Mouse (Mus musculus) lung, embryonic 14.5 days (tissue): ENCODE results near the gene Prickle1. TPM values are rescaled to one million over a fixed set of nuclear protein-coding genes. Genes with fewer than 3 reads are reported as not detected.

Source experiments
- ATAC-seq: fragments of 200-750 bp; cut with Nextera tagmentation; 2 replicates; pipeline ENCODE4 v1.8.0; 2017; ENCODE audit warnings: mild to moderate bottlenecking, moderate TSS enrichment, moderate library complexity; ENCODE audit not compliant: insufficient read depth
- DNase-seq: peaks from one replicate; pipeline ENCODE4 v3.0.0-alpha.2; 2015
- H3K27ac ChIP-seq: fragments of 300-500 bp; sonication (generic); 2 replicates; pipeline ENCODE4 v1.5.1; 2014; ENCODE audit warnings: low read depth, mild to moderate bottlenecking, moderate library complexity
- H3K27me3 ChIP-seq: fragments of 300-500 bp; sonication (generic); 2 replicates; pipeline ENCODE4 v1.6.1; 2014; ENCODE audit warnings: low read length, control low read depth; ENCODE audit not compliant: insufficient read depth
- H3K36me3 ChIP-seq: fragments of 300-500 bp; sonication (generic); 2 replicates; pipeline ENCODE4 v1.6.1; 2014; ENCODE audit warnings: control low read depth; ENCODE audit not compliant: insufficient read depth
- H3K4me1 ChIP-seq: fragments of 300-500 bp; sonication (generic); 2 replicates; pipeline ENCODE4 v1.6.1; 2014; ENCODE audit warnings: antibody characterized with exemption, control low read depth; ENCODE audit not compliant: insufficient read depth
- H3K4me2 ChIP-seq: fragments of 300-500 bp; sonication (generic); 2 replicates; pipeline ENCODE4 v1.6.1; 2014; ENCODE audit warnings: mild to moderate bottlenecking
- H3K4me3 ChIP-seq: fragments of 300-500 bp; sonication (generic); 2 replicates; pipeline ENCODE4 v1.5.1; 2014; ENCODE audit warnings: low read depth, low read length
- H3K9ac ChIP-seq: fragments of 300-500 bp; sonication (generic); 2 replicates; pipeline ENCODE4 v1.6.1; 2014
- H3K9me3 ChIP-seq: fragments of 300-500 bp; sonication (generic); 2 replicates; pipeline ENCODE4 v1.6.1; 2016; ENCODE audit warnings: low read depth, low read length, control low read depth
- CTCF ChIP-seq: IDR thresholded peaks from 2 replicates; pipeline ENCODE4 v1.5.1; 2016; ENCODE audit warnings: antibody characterized with exemption, low read depth
- WGBS: fragments of 180-500 bp; shearing (Covaris S2); extraction: QIAGEN DNeasy Blood & Tissue Kit; methylation state at CpG from one replicate; pipeline ENCODE4 v1.1.7; 2014; 5-methylcytosine and 5-hydroxymethylcytosine counted together
- polyA plus RNA-seq: library from polyadenylated mRNA; unstranded; fragments of >200 nt; fragmentation: Nextera tagmentation; extraction: Ambion mirVana; gene quantifications from 2 replicates; pipeline ENCODE4 v1.2.1, GENCODE M21; 2014

The Prickle1 gene
- polyA plus RNA-seq, 1 experiment from 2014 or later, result 22.7 TPM

- WGBS, result 62% methylated on average over 11 of the region's 11 CpGs
- no peak for DNase-seq
- no peaks in the 10 kb centered on the region for H3K9me3 ChIP-seq
- no peak overlapping the region for H3K27ac ChIP-seq
- H3K4me3 ChIP-seq, result no peak overlapping the region
- no peak for ATAC-seq
- H3K9ac ChIP-seq, result no peak overlapping the region
- no peaks in the 10 kb centered on the region for H3K36me3 ChIP-seq
- no peak overlapping the region for H3K4me2 ChIP-seq
- no peak for TF ChIP-seq CTCF
- no peaks in the 10 kb centered on the region for H3K27me3 ChIP-seq
- peaks cover 3% of the 10 kb centered on the region; the same call in 1 of the 2 replicates for H3K4me1 ChIP-seq
These were observed 24.7 kb downstream of the Prickle1 start for GRCm38 (mm10) chr15:93570881-93571495.

DNA sequence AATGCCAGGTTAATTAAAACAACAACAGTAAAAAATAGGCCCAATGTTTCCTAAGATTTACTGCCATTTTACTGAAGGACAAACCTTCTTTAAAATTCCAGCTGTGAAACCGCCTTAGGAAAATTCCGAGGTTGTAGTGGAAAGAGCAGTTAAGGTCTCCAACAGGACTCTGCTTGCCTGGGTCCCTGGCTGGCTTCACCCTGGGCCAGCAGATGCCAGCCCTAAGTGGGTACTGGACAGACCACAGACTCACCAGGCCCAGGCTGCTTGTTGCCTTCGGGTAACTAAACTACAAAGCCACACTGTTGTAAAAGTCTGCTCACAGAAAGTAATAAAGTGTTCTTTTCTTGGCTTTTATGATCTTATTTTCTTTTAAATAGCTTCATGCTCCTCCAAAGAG is 26.8 kb downstream of the Prickle1 start:
- no peak for ATAC-seq
- no peak for TF ChIP-seq CTCF
- no peak overlapping the region for H3K4me3 ChIP-seq

GRCm38 (mm10) chr15:93567546-93568307 is 28.0 kb downstream of the Prickle1 start:
- DNase-seq, result peak; percentile 89
- no peak for TF ChIP-seq CTCF
- Histone ChIP-seq H3K9ac (no peak overlapping the region), H3K4me1 (peaks cover 3% of the 10 kb centered on the region; the same call in 1 of the 2 replicates), H3K36me3 (no peaks in the 10 kb centered on the region), H3K27me3 (no peaks in the 10 kb centered on the region), H3K4me2 (peak overlapping the region; percentile 41), H3K27ac (peak overlapping the region; percentile 37; the same call in 1 of the 2 replicates), H3K9me3 (no peaks in the 10 kb centered on the region), H3K4me3 (no peak overlapping the region)
- WGBS, result 45% methylated on average over 14 of the region's 14 CpGs
- ATAC-seq, result peak; percentile 75

More for the DNA sequence above, 26.8 kb downstream of the Prickle1 start:
- no peaks in the 10 kb centered on the region for H3K9me3 ChIP-seq
- peaks cover 3% of the 10 kb centered on the region; the same call in 1 of the 2 replicates for H3K4me1 ChIP-seq
- no peaks in the 10 kb centered on the region for H3K36me3 ChIP-seq
- 83% methylated on average over 3 of the region's 3 CpGs for WGBS
- DNase-seq, result no peak
- no peak overlapping the region for H3K4me2 ChIP-seq
- H3K27ac ChIP-seq, result no peak overlapping the region
- no peak overlapping the region for H3K9ac ChIP-seq
- no peaks in the 10 kb centered on the region for H3K27me3 ChIP-seq

- Histone ChIP-seq H3K9ac (no peak overlapping the region), H3K27me3 (no peaks in the 10 kb centered on the region), H3K36me3 (peaks cover 3% of the 10 kb centered on the region; the same call in 1 of the 2 replicates), H3K27ac (no peak overlapping the region; the same call in 1 of the 2 replicates), H3K9me3 (no peaks in the 10 kb centered on the region), H3K4me2 (no peak overlapping the region), H3K4me3 (no peak overlapping the region), H3K4me1 (peaks cover 3% of the 10 kb centered on the region; the same call in 1 of the 2 replicates)
- WGBS, result 54% methylated on average over 5 of the region's 5 CpGs
- no peak for ATAC-seq
- TF ChIP-seq CTCF, result no peak
- DNase-seq, result no peak
These were observed 32.2 kb downstream of the Prickle1 start for GRCm38 (mm10) chr15:93563491-93563890.

DNA sequence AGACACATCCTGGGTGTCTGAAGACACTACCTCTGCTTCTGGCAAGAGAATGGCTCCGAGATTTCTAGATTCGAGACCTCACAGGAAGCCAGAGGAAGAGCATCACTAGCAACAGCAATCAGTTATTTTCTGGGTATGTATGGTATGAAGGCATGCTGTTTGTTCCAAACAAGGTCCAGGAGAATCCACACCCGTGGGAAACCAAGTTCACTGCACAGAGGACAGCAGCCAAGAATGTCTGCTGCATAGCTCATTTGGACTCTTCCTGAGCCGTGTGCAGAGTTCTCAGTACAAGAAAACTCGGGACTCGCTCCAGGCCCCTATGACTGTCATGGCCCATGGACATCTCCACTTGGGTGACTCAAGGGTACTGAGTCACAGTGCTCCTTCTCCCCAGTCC is 34.2 kb downstream of the Prickle1 start:
- WGBS, result 64% methylated on average over 6 of the region's 6 CpGs
- peak; percentile 49 for DNase-seq
- peaks cover 5% of the 10 kb centered on the region; the same call in 1 of the 2 replicates for H3K36me3 ChIP-seq
- H3K9me3 ChIP-seq, result no peaks in the 10 kb centered on the region
- no peaks in the 10 kb centered on the region for H3K27me3 ChIP-seq
- H3K27ac ChIP-seq, result peak overlapping the region; percentile 12; the same call in 1 of the 2 replicates
- peak; percentile 45; the same call in 1 of the 2 replicates for ATAC-seq
- H3K4me3 ChIP-seq, result no peak overlapping the region
- no peak for TF ChIP-seq CTCF
- H3K9ac ChIP-seq, result no peak overlapping the region
- no peak overlapping the region for H3K4me2 ChIP-seq
- H3K4me1 ChIP-seq, result no peaks in the 10 kb centered on the region

DNA sequence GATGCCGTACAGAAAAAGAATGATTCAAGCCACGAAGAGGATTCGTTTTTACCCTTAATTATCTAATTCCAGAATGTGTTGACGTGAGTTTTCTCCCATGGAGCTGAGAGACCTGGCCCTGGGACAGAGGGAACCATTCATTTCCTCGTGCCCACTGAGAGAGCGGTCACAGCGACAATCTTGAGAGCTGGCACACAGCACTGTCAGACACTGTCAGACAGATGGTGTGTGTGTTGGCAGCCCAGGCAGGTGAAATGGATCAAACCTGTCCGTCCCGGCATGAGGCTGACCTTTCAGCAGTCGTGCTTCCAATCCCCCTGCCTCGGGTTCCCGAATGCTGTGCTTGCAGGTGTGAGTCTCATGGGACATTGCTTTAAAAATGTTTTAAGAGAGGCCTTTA is 37.3 kb downstream of the Prickle1 start:
- 86% methylated on average over 12 of the region's 12 CpGs for WGBS
- no peak for TF ChIP-seq CTCF
- H3K27me3 ChIP-seq, result no peaks in the 10 kb centered on the region
- no peak for ATAC-seq
- H3K36me3 ChIP-seq, result peaks cover 5% of the 10 kb centered on the region; the same call in 1 of the 2 replicates
- no peaks in the 10 kb centered on the region for H3K4me1 ChIP-seq
- DNase-seq, result no peak
- no peak overlapping the region for H3K9ac ChIP-seq
- no peak overlapping the region for H3K4me2 ChIP-seq
- H3K4me3 ChIP-seq, result no peak overlapping the region
- no peak overlapping the region for H3K27ac ChIP-seq
- no peaks in the 10 kb centered on the region for H3K9me3 ChIP-seq

- no peaks in the 10 kb centered on the region for H3K27me3 ChIP-seq
- H3K36me3 ChIP-seq, result peaks cover 5% of the 10 kb centered on the region; the same call in 1 of the 2 replicates
- no peaks in the 10 kb centered on the region for H3K4me1 ChIP-seq
- no peak for DNase-seq
- no peak overlapping the region for H3K4me2 ChIP-seq
- no peak overlapping the region for H3K9ac ChIP-seq
- no peak overlapping the region for H3K4me3 ChIP-seq
- no peaks in the 10 kb centered on the region for H3K9me3 ChIP-seq
- 47% methylated on average over 8 of the region's 8 CpGs for WGBS
- TF ChIP-seq CTCF, result no peak; the same call in 1 of the 2 replicates
- H3K27ac ChIP-seq, result no peak overlapping the region
- ATAC-seq, result no peak
These were observed 40.0 kb downstream of the Prickle1 start for GRCm38 (mm10) chr15:93555719-93556118.
